Mouse (Mus musculus) thymus, adult 2 months (tissue): ENCODE data around the gene Gm47841.

Source experiments
- CTCF ChIP-seq: fragments of 200-500 bp; IDR thresholded peaks from 2 replicates; pipeline ENCODE4 v1.5.1; 2012; ENCODE audit warnings: mild to moderate bottlenecking, control low read depth, low read length, moderate library complexity, borderline replicate concordance; ENCODE audit not compliant: control insufficient read depth, poor library complexity, insufficient read depth; ENCODE audit errors: extremely low read depth
- POLR2A ChIP-seq: fragments of 200-500 bp; IDR thresholded peaks from 2 replicates; pipeline ENCODE4 v1.6.1; 2012; ENCODE audit warnings: mild to moderate bottlenecking, low read length, control low read depth, moderate library complexity; ENCODE audit not compliant: control insufficient read depth, poor library complexity, insufficient read depth; ENCODE audit errors: extremely low read depth

- TF ChIP-seq CTCF = no peak
- no peak for TF ChIP-seq POLR2A
Observed at GRCm38 (mm10) chr15:101002466-101002865, 44.7 kb downstream of the Gm47841 start.
